Mouse (Mus musculus): ENCODE results near the gene Trim14. TPM values are rescaled to one million over a fixed set of nuclear protein-coding genes. Genes with fewer than 3 reads are reported as not detected.
A peak's percentile ranks its signal among the peaks of the same experiment; 100 is the strongest.

Gene Trim14
- polyA plus RNA-seq, 1 experiment from 2014 or later = 4.5 TPM

- WGBS = 96% methylated on average over 14 of the region's 14 CpGs
- ATAC-seq (ENCODE audit: low FRiP score, low TSS enrichment) = no peak
Measured at GRCm38 (mm10) chr4:46562841-46563240, 26.9 kb upstream of the Trim14 start.

GRCm38 (mm10) chr4:46562037-46562436, 26.1 kb upstream of the Trim14 start:
- DNase-seq (ENCODE audit: low spot score) (no peak), ATAC-seq (ENCODE audit: low FRiP score, low TSS enrichment) (no peak)
- no peak overlapping the region for H3K9ac ChIP-seq (ENCODE audit: low read length)
- no peak overlapping the region; the same call in 1 of the 2 replicates for H3K27ac ChIP-seq (replicated peaks)
- H3K9me3 ChIP-seq (ENCODE audit: control insufficient read depth, low read length) = no peaks in the 10 kb centered on the region
- no peak overlapping the region for H3K4me3 ChIP-seq (ENCODE audit: low read depth, low read length)
- no peaks in the 10 kb centered on the region for H3K4me1 ChIP-seq (replicated peaks; ENCODE audit: control insufficient read depth, insufficient read depth)
- H3K4me2 ChIP-seq (replicated peaks; ENCODE audit: low read depth) = no peak overlapping the region
- H3K27me3 ChIP-seq (ENCODE audit: control insufficient read depth, insufficient read depth, low read length) = no peaks in the 10 kb centered on the region
- H3K36me3 ChIP-seq (ENCODE audit: control insufficient read depth, insufficient read depth, low read length) = no peaks in the 10 kb centered on the region
- 85% methylated on average over 5 of the region's 5 CpGs for WGBS
- TF ChIP-seq CTCF (IDR thresholded peaks at IDR 0.05; ENCODE audit: low read depth) = no peak
- TF ChIP-seq EP300 (optimal IDR thresholded peaks at IDR 0.05) = no peak

More at GRCm38 (mm10) chr4:46562841-46563240, 26.9 kb upstream of the Trim14 start:
- no peak for DNase-seq (ENCODE audit: low spot score)
- no peak overlapping the region for H3K4me3 ChIP-seq (ENCODE audit: low read depth, low read length)
- no peaks in the 10 kb centered on the region for H3K4me1 ChIP-seq (replicated peaks; ENCODE audit: control insufficient read depth, insufficient read depth)
- H3K36me3 ChIP-seq (ENCODE audit: control insufficient read depth, insufficient read depth, low read length) = no peaks in the 10 kb centered on the region
- H3K27ac ChIP-seq (replicated peaks) = no peak overlapping the region
- TF ChIP-seq CTCF (IDR thresholded peaks at IDR 0.05; ENCODE audit: low read depth) = no peak
- no peak for TF ChIP-seq EP300 (optimal IDR thresholded peaks at IDR 0.05)
- no peaks in the 10 kb centered on the region for H3K27me3 ChIP-seq (ENCODE audit: control insufficient read depth, insufficient read depth, low read length)
- H3K4me2 ChIP-seq (replicated peaks; ENCODE audit: low read depth) = no peak overlapping the region
- H3K9me3 ChIP-seq (ENCODE audit: control insufficient read depth, low read length) = no peaks in the 10 kb centered on the region
- no peak overlapping the region for H3K9ac ChIP-seq (ENCODE audit: low read length)

GRCm38 (mm10) chr4:46560069-46560705, 24.2 kb upstream of the Trim14 start:
- no peaks in the 10 kb centered on the region for H3K4me1 ChIP-seq (replicated peaks; ENCODE audit: control insufficient read depth, insufficient read depth)
- ATAC-seq (ENCODE audit: low FRiP score, low TSS enrichment) (peak; percentile 71), DNase-seq (ENCODE audit: low spot score) (peak; percentile 50)
- 54% methylated on average over 14 of the region's 14 CpGs for WGBS
- H3K9me3 ChIP-seq (ENCODE audit: control insufficient read depth, low read length) = no peaks in the 10 kb centered on the region
- no peak for TF ChIP-seq EP300 (optimal IDR thresholded peaks at IDR 0.05)
- TF ChIP-seq CTCF (IDR thresholded peaks at IDR 0.05; ENCODE audit: low read depth) = no peak
- no peak overlapping the region for H3K4me3 ChIP-seq (ENCODE audit: low read depth, low read length)
- H3K4me2 ChIP-seq (replicated peaks; ENCODE audit: low read depth) = no peak overlapping the region
- no peaks in the 10 kb centered on the region for H3K36me3 ChIP-seq (ENCODE audit: control insufficient read depth, insufficient read depth, low read length)
- no peak overlapping the region for H3K9ac ChIP-seq (ENCODE audit: low read length)
- H3K27ac ChIP-seq (replicated peaks) = peak overlapping the region; percentile 84
- H3K27me3 ChIP-seq (ENCODE audit: control insufficient read depth, insufficient read depth, low read length) = no peaks in the 10 kb centered on the region

- Histone ChIP-seq H3K4me3 (ENCODE audit: low read depth, low read length) (no peak overlapping the region), H3K27ac (replicated peaks) (peak overlapping the region; percentile 84), H3K4me1 (replicated peaks; ENCODE audit: control insufficient read depth, insufficient read depth) (0 out of 2 replicates have a peak, but pooled peaks cover 2% of the 10 kb centered on the region), H3K36me3 (ENCODE audit: control insufficient read depth, insufficient read depth, low read length) (no peaks in the 10 kb centered on the region), H3K4me2 (replicated peaks; ENCODE audit: low read depth) (no peak overlapping the region), H3K27me3 (ENCODE audit: control insufficient read depth, insufficient read depth, low read length) (no peaks in the 10 kb centered on the region), H3K9me3 (ENCODE audit: control insufficient read depth, low read length) (no peaks in the 10 kb centered on the region), H3K9ac (ENCODE audit: low read length) (no peak overlapping the region)
- ATAC-seq (ENCODE audit: low FRiP score, low TSS enrichment) (no peak; the same call in 1 of the 2 replicates), DNase-seq (ENCODE audit: low spot score) (no peak)
- WGBS = 55% methylated on average over 21 of the region's 22 CpGs
- no peak for TF ChIP-seq CTCF (IDR thresholded peaks at IDR 0.05; ENCODE audit: low read depth)
- no peak for TF ChIP-seq EP300 (optimal IDR thresholded peaks at IDR 0.05)
Measured at GRCm38 (mm10) chr4:46558672-46559667, 23.0 kb upstream of the Trim14 start.

- no peaks in the 10 kb centered on the region for H3K36me3 ChIP-seq (ENCODE audit: control insufficient read depth, insufficient read depth, low read length)
- TF ChIP-seq EP300 (optimal IDR thresholded peaks at IDR 0.05) (no peak), CTCF (IDR thresholded peaks at IDR 0.05; ENCODE audit: low read depth) (no peak)
- DNase-seq (ENCODE audit: low spot score) = no peak
- H3K9me3 ChIP-seq (ENCODE audit: control insufficient read depth, low read length) = no peaks in the 10 kb centered on the region
- H3K4me2 ChIP-seq (replicated peaks; ENCODE audit: low read depth) = no peak overlapping the region
- no peak overlapping the region for H3K9ac ChIP-seq (ENCODE audit: low read length)
- ATAC-seq (ENCODE audit: low FRiP score, low TSS enrichment) = no peak
- H3K27ac ChIP-seq (replicated peaks) = no peak overlapping the region; the same call in 1 of the 2 replicates
- whole genome bisulfite sequencing = 82% methylated on average over 3 of the region's 3 CpGs
- H3K4me3 ChIP-seq (ENCODE audit: low read depth, low read length) = no peak overlapping the region
- 0 out of 2 replicates have a peak, but pooled peaks cover 2% of the 10 kb centered on the region for H3K4me1 ChIP-seq (replicated peaks; ENCODE audit: control insufficient read depth, insufficient read depth)
- H3K27me3 ChIP-seq (ENCODE audit: control insufficient read depth, insufficient read depth, low read length) = no peaks in the 10 kb centered on the region
Measured at GRCm38 (mm10) chr4:46556933-46557332, 21.0 kb upstream of the Trim14 start.
